Mouse (Mus musculus): ENCODE data around the gene Os9.

Gene Os9

DNA sequence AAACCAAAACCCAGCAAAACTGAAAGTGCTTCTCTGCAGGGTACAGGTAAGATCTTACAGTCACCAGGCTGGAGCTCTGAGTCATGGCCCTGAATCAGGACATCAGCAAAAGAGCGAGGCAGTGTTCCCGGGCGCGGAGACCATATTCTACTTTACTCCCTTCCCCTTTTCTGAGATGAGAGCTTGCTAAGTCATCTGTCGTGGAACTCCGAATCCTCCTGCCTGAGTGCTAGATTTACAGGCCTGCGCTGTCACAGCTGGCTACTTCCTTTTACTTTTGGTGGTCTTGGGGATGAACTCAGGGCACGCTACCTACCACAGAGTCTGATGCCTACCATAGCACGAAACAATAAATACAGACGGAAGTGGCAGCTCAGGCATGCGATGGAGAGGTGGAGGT, 6.5 kb downstream of the Os9 start:
- DNase-seq: no peak

DNA sequence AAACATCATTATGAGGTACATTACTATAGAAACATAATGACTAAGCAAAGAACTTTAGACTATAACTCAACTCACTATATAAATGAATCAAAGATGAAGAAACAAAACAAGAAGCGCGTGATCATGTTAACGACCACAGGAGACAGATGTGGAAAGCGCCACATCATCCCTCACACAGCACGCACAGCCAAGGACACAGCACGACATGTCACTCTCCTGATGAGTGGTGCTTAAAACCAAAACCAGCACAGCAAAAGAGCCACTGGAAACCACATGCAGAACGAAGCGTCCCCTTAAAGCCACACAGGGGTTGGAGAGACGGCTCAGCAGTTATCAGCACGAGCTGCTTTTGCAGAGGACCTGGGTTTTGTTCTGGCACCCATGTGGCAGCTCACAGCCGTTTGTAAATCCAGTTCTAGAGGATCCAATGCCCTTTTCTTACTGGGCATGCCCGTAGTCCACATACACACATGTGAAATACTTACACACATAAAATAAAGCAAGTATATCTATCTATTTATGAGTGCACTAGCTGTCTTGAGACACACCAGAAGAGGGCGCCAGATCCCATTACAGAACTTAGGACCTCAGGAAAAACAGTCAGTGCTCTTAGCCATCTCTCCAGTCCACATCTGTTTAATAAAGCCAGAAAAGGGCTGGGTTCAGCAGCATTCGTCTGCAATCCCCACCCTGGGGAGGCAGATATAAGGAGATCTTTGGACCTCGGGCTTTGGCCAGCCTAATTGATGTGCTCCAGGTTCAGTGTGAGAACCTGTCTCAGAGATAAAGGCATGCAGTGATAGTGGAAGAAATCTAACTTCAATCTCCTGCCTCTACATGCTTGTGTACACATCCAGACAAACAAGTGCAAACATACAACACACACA, 9.7 kb downstream of the Os9 start:
- no peak for DNase-seq

DNA sequence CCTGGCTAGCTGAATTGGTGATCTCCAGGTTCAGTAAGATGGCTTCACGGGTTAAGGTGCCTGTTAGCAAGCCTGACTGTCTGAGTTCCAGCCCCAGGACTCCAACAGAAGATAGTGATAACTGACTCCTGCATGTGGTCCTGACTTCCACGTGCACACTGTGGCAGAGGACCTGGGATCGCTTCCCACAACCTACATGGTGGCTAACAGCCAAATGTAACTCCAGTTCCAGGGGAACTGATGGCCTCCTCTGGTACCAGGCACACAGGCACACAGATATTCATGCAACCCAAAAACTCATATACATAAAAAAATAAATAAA, 12.7 kb downstream of the Os9 start:
- no peak for DNase-seq

DNA sequence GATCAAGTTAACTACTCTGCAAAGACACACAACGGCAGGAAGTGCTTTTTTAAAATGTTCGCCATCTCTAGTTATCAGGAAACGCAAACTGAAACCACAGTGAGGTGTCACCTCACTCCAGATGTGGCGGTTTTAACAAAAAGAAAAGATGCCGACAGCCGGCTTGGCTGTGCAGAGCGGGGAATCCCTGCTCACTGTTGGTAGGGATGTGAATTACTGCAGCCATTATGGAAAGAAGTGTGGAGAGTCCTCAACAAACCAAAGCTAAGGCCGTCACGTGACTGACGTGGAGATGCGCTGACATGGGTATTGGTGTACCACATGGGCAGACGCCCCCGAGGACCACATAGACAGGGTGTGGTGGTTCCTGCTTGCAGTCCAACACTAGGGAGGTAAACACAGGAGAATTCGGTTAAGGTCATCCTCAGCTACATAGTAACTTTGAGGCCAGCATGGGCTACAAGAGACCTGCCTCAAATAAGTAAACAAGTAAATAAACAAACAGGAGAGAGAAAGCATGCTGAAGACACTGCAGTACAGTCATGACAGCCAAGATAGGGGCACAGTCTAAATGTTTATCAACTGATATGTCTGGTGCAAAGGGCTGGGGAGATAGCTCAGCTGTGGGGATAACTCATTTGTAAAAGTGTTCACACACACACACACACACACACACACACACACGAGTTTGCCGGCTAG, 13.2 kb downstream of the Os9 start:
- DNase-seq: no peak

DNA sequence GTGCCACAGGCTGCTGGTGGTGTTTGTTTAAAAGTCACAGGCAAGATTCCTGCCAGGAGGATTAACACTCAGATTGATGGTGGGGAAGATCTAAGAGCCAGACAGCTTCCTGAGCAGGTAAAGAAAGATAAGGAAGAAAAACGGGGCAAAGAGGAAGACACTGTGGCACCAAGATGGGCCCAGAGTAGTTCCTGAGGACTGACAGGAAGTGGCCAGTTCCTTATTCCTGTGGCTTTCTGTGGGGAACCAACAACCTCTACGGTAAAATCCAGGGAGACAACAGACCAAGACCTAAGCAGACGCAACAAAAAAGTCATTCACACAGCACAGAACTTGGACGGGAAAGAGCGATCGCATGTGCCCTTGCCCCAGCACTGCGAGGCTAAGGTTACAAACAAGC, 17.3 kb downstream of the Os9 start:
- DNase-seq: no peak

DNA sequence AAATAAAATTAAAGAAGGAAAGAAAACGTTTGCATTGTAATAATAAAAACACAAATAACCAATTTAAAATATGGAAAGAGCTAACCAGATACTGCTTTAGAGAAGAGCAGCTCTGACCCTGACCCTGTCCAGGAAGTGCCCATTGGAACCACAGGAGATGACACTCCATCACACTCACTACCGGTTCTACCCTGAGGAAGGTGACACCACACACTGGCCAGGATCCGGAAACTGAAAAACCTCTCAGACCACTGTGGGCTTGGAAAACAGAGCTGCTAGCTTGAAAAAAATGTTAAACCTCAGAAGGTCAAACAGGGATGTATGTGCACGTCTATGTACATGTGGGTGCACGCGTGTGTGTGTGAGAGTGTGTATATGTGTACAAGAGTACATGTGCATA, 19.8 kb downstream of the Os9 start:
- DNase-seq: no peak

DNA sequence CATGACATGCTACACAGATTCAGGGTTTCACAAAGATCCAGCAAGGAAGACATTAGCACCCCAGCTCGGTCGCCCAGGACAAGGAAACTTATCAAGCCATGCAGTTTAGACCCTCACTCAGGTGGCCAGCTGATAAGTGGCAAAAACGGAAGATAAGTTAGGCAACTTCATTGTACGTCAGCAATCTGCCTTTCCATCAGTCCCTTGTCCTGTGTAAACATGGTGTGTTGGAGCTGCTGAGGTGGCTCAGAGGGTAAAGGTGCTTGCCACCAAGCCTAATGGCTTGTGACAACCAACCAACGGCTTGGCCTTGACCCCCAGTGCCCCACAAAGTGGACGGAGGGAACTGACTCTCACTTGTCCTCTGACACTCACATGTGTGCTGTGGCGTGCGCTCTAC, 20.5 kb downstream of the Os9 start:
- no peak for DNase-seq

DNA sequence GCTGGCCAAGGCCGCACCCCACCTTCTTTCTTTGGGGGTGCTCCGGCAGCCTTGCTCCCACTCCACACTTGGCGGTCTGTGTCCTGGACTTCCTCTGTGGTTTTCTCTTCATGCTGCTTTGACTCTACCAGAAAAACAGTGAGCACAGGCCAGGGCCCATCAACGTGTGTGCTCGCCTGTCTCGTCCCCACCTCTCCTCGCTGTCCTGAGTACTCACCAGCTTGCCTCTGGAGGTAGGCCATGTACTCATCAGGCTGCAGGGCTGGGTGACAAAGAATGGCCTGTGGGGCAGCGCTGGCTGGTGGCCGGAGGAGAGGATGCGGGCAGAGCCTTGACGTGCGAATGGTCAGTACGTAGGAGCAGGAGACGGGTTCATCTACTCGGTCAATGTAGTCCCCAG, 21.1 kb downstream of the Os9 start:
- DNase-seq: no peak

DNA sequence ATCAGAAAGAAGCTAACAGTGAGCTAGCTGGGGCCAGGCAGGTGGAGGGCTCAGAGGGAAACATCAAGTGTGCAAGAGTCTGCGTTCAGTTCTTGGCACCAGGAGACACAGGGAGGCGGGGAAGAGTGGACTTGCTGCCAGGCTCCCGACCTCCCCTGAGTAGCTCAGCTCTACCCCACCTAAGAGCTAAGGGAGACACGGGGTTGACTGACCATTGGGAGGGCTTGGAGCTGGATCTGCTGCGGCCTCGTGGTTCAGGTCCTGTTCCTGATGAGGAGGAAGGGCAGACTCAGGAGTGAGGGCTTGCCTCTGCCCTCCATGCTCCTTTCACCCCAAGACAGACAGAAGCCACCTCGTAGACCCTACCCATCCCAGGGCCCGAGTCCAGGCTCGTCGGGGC, 21.7 kb downstream of the Os9 start:
- no peak for DNase-seq

DNA sequence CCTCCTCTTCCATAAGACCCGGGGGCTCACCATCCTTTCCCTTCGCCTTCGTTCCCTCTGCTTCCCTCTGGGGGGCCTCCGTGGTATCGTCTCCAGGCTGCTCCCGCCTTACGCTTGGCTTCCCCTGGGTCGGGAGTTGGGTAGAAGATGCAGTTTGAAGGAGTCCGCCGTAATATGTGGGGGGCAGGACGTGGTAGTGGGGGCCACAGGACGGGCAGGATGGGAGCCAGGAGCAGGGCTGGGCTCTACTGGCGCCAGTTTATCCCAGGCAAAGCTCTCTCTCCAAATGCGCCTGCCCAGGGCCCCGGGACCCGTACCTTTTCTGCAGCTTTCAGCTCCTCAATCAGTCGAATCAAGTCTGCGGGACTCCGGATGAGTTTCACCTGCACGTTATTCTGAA, 22.4 kb downstream of the Os9 start:
- DNase-seq: no peak

DNA sequence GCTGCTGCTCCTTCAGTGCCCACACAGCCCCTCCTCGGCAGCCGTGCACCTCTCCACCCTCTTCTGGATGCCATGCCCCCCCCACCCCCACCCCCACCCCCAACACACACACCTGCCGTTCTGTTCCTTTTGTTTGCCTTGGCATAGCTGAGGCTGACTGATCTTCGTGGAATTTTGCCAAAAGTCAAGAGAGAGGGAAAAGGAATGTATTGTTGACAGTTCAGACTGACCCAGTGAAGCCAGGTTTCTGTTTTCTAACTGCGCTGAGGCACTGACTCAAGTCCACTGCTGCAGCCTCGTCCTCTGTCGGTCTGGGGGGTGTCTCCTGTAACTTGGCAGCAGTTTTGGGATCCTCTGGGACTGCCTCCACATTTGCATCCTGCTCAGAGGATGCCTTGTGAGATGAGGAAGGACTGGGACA, 26.5 kb downstream of the Os9 start:
- peak; percentile 60 to 82 for DNase-seq

DNA sequence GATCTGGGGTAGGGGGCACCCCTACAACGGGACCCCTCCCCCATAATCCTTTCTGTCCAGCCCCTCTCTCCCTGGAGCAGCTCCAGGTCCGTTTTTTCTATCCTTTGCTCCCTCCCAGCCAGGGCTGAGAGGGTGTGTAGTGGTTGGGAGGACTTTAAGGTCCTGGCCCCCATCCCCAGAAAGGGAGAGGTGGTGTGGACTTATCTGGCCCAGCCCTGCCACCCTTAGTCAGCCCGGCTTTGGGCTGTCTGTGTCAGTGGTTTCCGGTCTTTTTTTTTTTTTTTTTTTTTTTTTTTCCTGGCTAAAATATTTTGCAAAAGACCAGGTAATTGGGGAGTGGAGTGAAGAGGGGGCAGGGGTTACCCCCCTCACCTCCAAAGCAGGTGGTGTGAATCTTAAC, 28.2 kb downstream of the Os9 start:
- no peak for DNase-seq

DNA sequence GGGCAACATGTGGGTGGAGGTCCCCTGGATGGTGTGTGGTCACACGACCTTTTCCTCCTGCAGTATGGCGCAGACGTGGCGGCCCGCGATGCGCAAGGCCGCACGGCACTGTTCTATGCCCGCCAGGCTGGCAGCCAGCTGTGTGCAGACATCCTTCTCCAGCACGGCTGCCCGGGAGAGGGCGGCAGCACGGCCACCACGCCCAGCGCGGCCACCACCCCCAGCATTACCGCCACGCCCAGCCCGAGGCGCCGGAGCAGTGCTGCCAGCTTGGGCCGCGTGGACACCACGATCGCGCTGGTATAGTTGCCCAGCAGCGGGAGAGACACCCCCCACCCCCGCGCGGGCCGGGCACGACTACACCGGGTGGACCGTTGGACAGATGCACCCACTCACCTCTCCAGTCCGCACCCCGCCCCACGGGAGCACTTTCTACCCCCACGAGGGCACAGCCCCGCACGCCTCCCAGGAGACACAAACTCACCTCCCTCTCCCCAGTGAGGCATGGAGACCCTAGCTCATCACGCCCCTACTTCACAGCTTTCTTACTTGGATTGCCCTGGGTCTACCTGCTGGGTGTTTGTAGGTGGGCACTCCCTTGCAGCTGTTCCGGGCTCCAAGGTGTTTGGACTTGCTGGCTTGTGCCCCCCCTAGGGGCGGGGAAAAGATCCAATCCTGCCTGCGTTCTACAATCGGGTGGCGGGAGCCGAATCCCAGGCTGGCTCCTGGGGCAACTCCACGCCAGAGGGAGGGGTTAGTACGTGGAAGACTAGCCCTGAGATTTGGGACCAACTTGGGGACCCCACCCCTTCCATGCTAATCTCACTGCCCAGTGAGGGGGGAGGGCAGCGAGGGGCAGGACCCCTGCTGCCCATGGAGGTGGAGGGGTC, 29.2 kb downstream of the Os9 start:
- peak; percentile 47 to 62 for DNase-seq

DNA sequence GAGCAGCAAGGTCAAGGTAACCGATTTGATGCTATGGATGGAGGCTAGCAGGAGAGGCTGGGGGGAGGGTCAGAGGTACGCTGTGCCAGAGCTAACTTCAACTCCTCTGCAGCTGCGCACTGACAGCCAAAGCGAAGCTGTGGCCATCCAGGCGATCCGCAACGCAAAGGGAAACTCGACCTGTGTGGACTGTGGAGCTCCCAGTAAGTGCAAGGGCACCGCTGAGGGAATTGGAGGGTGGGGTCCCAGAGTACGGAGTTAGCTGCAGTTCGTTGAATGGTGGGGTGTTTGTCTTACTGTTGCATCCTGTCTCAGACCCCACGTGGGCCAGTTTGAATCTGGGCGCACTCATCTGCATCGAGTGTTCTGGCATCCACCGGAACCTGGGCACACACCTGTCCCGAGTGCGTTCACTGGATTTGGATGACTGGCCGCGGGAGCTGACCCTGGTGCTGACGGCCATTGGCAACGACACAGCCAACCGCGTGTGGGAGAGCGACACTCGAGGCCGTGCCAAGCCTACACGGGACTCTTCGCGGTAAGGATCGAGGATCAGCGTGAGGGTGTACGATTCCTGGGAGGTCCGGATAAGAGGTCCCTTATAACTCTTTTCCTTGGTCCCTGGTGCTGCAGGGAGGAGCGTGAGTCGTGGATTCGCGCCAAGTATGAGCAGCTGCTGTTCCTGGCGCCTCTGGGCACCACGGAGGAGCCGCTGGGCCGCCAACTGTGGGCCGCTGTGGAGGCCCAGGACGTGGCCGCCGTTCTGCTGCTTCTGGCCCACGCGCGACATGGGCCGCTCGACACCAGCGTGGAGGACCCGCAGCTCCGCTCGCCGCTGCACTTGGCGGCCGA, 30.1 kb downstream of the Os9 start:
- DNase-seq: peak; percentile 50 to 74

DNA sequence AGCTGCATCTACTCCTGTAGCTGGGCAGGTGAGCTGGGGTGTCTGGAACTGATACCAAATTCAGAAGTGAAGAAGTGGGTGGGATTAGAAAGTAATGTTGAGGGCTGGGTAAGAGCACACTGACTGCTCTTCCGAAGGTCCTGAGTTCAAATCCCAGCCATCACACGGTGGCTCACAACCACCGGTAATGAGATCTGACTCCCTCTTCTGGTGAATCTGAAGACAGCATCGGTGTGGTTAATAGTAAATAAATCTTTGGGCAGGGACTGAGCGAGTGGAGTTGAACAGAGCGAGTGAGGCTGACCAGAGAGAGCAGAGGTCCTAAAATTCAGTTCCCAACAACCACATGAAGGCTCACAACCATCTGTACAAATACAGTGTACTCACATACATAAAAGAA, 35.3 kb downstream of the Os9 start:
- DNase-seq: no peak

DNA sequence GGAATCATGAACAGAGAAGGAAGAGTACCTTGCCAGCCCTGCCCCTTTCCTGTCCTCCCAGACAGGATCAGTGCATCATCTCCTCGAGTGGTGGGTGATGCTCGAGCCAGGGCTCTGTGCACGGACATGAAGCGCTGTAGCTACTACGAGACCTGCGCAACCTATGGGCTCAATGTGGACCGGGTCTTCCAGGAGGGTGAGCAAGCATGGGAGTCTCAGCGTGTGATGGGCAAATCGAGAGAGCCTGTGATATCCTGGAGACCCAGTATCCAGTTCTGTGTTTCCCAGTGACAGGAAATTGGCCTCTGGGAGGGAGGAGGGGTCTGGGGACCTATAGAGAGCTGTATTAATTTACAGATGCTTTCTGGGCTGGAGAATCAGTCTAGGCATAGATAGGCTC, 35.9 kb downstream of the Os9 start:
- no peak for DNase-seq

DNA sequence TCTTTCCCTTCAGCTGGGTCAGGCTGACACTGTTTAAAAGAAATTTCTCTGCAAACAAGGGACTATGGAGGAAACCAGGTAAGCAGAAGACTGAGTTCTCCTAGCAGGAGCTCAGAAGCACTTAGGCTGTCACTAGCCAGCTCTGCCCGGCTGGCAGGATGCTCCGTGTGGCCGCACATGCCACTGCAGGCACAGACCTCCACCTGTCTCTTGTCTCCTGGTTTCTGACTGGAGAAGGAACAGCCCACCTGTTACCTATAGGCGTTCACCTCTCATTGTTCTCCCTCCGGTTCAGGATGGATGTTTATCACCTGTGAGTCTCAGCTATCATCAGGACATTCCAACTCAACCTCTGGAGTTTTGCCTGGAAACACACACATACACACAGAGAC, 37.0 kb downstream of the Os9 start:
- DNase-seq: no peak

DNA sequence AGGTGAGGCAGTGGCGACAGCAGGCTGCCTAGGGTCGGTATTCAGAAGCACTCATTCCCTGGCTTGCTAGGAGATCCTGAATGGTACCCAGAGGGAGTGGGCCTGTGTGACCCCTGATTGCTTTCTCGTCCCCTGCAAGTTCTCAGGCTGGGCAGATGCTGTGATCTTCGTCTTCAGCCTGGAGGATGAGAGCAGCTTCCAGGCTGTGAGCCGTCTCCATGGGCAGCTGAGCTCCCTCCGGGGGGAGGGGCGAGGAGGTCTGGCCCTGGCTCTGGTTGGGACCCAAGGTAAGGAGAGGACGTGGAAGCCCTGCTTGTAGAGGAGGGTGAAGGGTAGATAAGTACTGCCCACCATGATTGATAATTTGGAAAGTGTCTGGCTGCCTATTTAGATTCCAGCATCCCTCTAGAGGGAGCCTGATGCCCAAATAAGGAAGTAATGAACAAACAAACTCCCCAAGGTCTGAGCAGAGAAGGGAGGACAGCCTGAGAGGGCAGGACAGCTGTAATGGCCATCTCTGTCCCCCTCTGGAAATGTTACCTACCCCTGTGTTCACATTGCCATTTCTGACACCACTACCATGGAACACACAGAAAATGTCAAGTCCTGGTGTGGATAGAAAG, 37.5 kb downstream of the Os9 start:
- DNase-seq: no peak

DNA sequence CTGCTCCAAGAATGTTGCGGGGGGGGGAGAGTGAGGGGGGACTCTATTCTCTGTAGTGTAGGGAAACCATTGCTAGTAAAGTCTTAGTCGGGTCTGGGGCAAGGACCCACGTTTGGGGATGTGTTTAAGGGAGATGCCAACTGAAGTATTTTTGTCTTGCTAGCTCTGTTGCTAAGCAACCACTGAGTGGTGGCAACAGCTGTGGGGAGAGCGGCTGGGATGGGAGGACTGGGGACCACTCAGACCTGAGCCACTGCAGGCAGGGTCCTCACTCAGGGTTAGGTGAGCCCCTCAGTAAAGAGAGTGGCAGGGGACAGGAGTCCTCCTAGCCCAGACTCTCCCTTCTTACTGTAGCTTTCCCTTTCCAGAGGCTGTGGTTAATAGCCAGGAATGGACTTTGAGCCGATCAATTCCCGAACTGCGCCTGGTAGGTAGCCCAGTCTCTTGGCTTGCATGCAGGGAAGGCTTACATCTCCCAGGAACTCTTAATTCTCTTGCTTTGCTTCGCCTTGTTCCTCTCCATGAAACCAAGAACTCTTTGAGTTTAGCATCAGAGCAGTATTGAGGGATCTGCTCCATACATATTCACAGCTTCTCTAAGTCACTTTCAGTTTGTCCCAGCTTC, 38.8 kb downstream of the Os9 start:
- no peak for DNase-seq

DNA sequence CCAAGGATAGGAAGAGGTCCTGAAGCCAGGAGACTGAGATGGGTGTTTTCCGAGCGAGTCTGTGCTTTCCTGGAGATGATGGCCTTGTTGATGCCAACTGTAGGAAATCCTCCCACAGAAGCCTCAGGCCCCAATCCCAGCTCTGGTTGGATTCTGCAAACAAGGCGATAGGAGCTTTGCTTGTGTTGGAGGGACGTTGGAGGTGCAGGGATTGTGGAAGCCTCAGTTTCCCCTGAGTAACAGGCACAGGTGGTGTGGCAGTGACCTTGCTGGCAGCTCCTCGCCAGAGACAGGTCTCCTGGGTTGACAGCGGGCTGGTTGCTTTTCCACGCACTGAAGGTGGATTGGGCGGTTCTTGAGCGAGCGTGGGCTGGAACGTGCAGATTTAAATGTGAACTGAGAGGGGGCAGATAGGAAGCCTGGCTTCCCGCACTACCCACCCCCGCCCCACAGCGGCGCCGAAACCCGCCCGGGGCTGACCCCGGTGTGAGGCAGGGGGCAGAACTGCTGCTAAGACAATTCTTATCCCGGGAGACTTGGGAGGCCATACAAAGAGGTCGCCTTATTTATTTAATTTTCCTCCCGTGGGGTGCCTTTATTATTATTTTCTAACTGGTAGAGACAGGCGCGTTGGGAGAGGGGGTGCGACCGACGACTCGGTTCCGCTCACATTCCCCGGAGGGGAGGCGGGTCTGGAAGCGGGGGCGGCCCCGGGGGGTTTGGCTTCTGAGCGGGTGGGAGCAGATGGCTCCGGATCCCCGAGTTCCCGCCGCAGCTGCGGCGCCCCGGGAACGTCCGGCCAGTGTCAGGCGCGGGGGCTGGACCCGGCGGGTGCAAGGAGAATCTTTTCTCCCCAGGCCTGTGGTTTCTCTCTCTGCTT, 39.8 kb downstream of the Os9 start:
- DNase-seq: no peak

Measured in lung, adult 18-20 months (tissue).